Mouse (Mus musculus): ENCODE results near the gene Rere. TPM values are rescaled to one million over a fixed set of nuclear protein-coding genes. Genes with fewer than 3 reads are reported as not detected.

Gene Rere
- total and polyA plus RNA-seq, 3 experiments = 3.1 to 36.5 (median 8.7) TPM

DNA sequence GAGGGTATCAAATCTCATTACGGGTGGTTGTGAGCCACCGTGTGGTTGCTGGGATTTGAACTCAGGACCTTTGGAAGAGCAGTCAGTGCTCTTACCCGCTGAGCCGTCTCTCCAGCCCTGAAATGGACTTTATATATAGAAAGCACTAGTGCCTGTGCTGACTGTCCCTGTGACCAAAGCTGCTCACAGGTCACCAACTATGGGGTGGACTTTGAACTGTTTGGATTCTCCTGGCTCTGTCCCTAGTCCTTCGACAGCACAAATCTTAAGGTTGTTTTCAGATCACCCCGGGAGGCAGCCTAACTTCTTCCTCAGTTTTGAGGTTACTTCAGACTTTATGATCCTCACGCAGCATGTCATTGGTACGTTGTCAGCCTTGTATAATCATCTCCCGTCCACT is 267.9 kb downstream of the Rere start:
- no peak for TF ChIP-seq JUN (IDR thresholded peaks at IDR 0.05; ENCODE audit: insufficient read depth, low read depth, low read length)
- TF ChIP-seq UBTF (IDR thresholded peaks at IDR 0.05; ENCODE audit: low read depth, low read length) = no peak
- TF ChIP-seq TBP (conservative IDR thresholded peaks at IDR 0.05; ENCODE audit: low read depth, low read length) = no peak
- no peak for TF ChIP-seq POLR2A (IDR thresholded peaks at IDR 0.05; ENCODE audit: low read depth, low read length)
- no peak for TF ChIP-seq SIN3A (IDR thresholded peaks at IDR 0.05; ENCODE audit: low read length)
- TF ChIP-seq PAX5 (IDR thresholded peaks at IDR 0.05; ENCODE audit: low read length) = no peak
- TF ChIP-seq MAX (IDR thresholded peaks at IDR 0.05; ENCODE audit: low read length) = no peak
- no peak for TF ChIP-seq USF2 (conservative IDR thresholded peaks at IDR 0.05; ENCODE audit: low read depth, low read length)
- no peak for TF ChIP-seq ZMIZ1 (IDR thresholded peaks at IDR 0.05; ENCODE audit: low read depth, low read length)
- no peak for TF ChIP-seq E2F4 (IDR thresholded peaks at IDR 0.05; ENCODE audit: insufficient replicate concordance, low read depth, low read length)
- no peak for TF ChIP-seq RAD21 (IDR thresholded peaks at IDR 0.05; ENCODE audit: low read depth, low read length)
- TF ChIP-seq TCF12 (IDR thresholded peaks at IDR 0.05; ENCODE audit: low read depth, low read length) = no peak
- no peak for TF ChIP-seq GABPA (IDR thresholded peaks at IDR 0.05; ENCODE audit: insufficient replicate concordance, low read depth, low read length)
- TF ChIP-seq MAZ (IDR thresholded peaks at IDR 0.05; ENCODE audit: low read depth, low read length) = no peak
- no peak for TF ChIP-seq ZNF384 (IDR thresholded peaks at IDR 0.05; ENCODE audit: low read depth, low read length)
- dilution Hi-C loops (cut with MboI; ENCODE audit: extremely low pct_ligation_motif_present, extremely low pct_unique_long_range_greater_than_20kb, low sequenced_read_pairs) = no loop called here

DNA sequence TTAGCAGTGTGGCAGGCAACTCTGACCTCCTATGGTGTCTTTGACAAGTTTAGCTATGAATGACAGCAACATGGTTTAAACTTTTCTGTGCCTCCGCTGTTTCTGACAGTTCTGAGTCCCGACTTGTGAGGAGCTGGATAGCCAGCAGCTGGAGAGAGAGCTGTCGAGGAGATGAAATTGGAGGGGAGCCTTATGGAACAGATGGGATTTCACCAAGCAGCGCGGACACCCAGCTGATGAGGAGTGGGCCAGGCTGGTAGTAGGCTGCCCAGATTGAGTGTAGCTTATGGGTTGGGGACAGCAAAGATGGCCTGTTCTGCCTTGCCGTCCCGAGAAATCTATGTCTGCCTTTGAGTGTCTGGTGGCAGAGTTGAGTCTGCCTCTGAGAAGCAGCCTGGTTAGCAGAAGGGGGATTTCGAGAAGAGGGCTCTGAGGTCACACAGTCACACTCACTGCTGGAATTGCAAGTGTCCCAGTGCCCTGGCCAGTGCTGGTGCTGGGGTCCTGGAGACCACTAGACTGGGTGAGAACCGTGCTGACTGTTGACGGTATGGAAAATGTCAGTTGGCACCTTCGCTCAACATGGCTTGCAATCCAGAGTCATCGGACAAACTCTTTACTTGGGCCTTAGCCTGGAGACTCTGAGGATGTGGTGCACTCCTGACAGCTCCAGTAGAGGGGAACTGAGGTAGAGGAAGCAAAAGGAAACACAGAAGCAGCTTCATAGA is 268.7 kb downstream of the Rere start:
- H3K4me2 ChIP-seq (ENCODE audit: insufficient read depth, low read depth, poor library complexity, severe bottlenecking) = no peak overlapping the region
- dilution Hi-C loops (cut with MboI; ENCODE audit: extremely low pct_ligation_motif_present, extremely low pct_unique_long_range_greater_than_20kb, low sequenced_read_pairs) (no loop called here), in situ Hi-C loops (cut with MboI; ENCODE audit: low pct_ligation_motif_present, low pct_unique_long_range_greater_than_20kb, low sequenced_read_pairs) (no loop called here)
- H3K27me3 ChIP-seq (replicated peaks) = no peaks in the 10 kb centered on the region
- H3K9ac ChIP-seq (ENCODE audit: insufficient read depth, low read depth) = no peak overlapping the region
- peaks cover 13 to 69% of the 10 kb centered on the region in 2 experiments for H3K36me3 ChIP-seq (replicated peaks in 1 of 2; ENCODE audit: control insufficient read depth in 1 of 2, insufficient read depth in 1 of 2, low read length in 1 of 2)
- H3K27ac ChIP-seq (ENCODE audit: insufficient read depth, low read depth) = no peak overlapping the region
- no peak overlapping the region for H3K4me3 ChIP-seq (replicated peaks in 1 of 3; ENCODE audit: low read depth in 2 of 3, low read length in 2 of 3, poor library complexity in 1 of 3)
- H3K4me1 ChIP-seq (ENCODE audit: control insufficient read depth in 1 of 2, insufficient read depth in 2 of 2) = peaks cover 2 to 40% of the 10 kb centered on the region in 2 experiments; a peak in 3 of 4 replicates
- TF ChIP-seq TBP (conservative IDR thresholded peaks at IDR 0.05; ENCODE audit: low read depth, low read length) (no peak), NELFE (IDR thresholded peaks at IDR 0.05; ENCODE audit: low read depth, low read length) (no peak), MAFK (IDR thresholded peaks at IDR 0.05; ENCODE audit: insufficient replicate concordance, low read length) (no peak), IRF4 (IDR thresholded peaks at IDR 0.05; ENCODE audit: low read depth, low read length) (no peak), ELF1 (IDR thresholded peaks at IDR 0.05; ENCODE audit: low read depth, low read length) (no peak), MAZ (IDR thresholded peaks at IDR 0.05; ENCODE audit: low read depth, low read length) (no peak), ZKSCAN1 (IDR thresholded peaks at IDR 0.05; ENCODE audit: borderline replicate concordance, low read depth, low read length) (no peak), PAX5 (IDR thresholded peaks at IDR 0.05; ENCODE audit: low read length) (no peak), KAT2A (IDR thresholded peaks at IDR 0.05; ENCODE audit: insufficient replicate concordance, low read length) (no peak), CHD2 (IDR thresholded peaks at IDR 0.05; ENCODE audit: low read length) (no peak), CTCF (conservative IDR thresholded peaks at IDR 0.05 in 1 of 2, IDR thresholded peaks at IDR 0.05 in 1 of 2; ENCODE audit: low read depth in 2 of 2, low read length in 2 of 2) (no peak), ZC3H11A (IDR thresholded peaks at IDR 0.05; ENCODE audit: low read depth, low read length) (no peak), JUN (IDR thresholded peaks at IDR 0.05; ENCODE audit: insufficient read depth, low read depth, low read length) (no peak), USF2 (conservative IDR thresholded peaks at IDR 0.05; ENCODE audit: low read depth, low read length) (no peak), TCF12 (IDR thresholded peaks at IDR 0.05; ENCODE audit: low read depth, low read length) (no peak), BHLHE40 (IDR thresholded peaks at IDR 0.05; ENCODE audit: low read depth, low read length) (no peak), RCOR1 (conservative IDR thresholded peaks at IDR 0.05; ENCODE audit: low read depth, low read length) (no peak), MXI1 (IDR thresholded peaks at IDR 0.05; ENCODE audit: low read depth, low read length) (no peak)
- no peak for DNase-seq (ENCODE audit: extremely low read depth)
- H3K9me3 ChIP-seq (replicated peaks; ENCODE audit: low read length) = peaks cover 4% of the 10 kb centered on the region
- no peaks in the 10 kb centered on the region for H3K79me2 ChIP-seq (replicated peaks; ENCODE audit: control insufficient read depth, extremely low read depth, insufficient read depth, poor library complexity, severe bottlenecking)

More for the DNA sequence above, 267.9 kb downstream of the Rere start:
- peaks cover 4% of the 10 kb centered on the region for H3K9me3 ChIP-seq (replicated peaks; ENCODE audit: low read length)
- peaks cover 3 to 46% of the 10 kb centered on the region in 2 experiments; a peak in 3 of 4 replicates for H3K4me1 ChIP-seq (ENCODE audit: control insufficient read depth in 1 of 2, insufficient read depth in 2 of 2)
- DNase-seq (ENCODE audit: extremely low read depth) = no peak
- H3K79me2 ChIP-seq (replicated peaks; ENCODE audit: control insufficient read depth, extremely low read depth, insufficient read depth, poor library complexity, severe bottlenecking) = no peaks in the 10 kb centered on the region
- H3K4me3 ChIP-seq (replicated peaks in 1 of 3; ENCODE audit: low read depth in 2 of 3, low read length in 2 of 3, poor library complexity in 1 of 3) = no peak overlapping the region
- no peak overlapping the region for H3K27ac ChIP-seq (ENCODE audit: insufficient read depth, low read depth)
- H3K9ac ChIP-seq (ENCODE audit: insufficient read depth, low read depth) = no peak overlapping the region
- H3K4me2 ChIP-seq (ENCODE audit: insufficient read depth, low read depth, poor library complexity, severe bottlenecking) = no peak overlapping the region
- H3K27me3 ChIP-seq (replicated peaks) = no peaks in the 10 kb centered on the region
- H3K36me3 ChIP-seq (replicated peaks in 1 of 2; ENCODE audit: control insufficient read depth in 1 of 2, insufficient read depth in 1 of 2, low read length in 1 of 2) = peaks cover 13 to 64% of the 10 kb centered on the region in 2 experiments
- in situ Hi-C loops (cut with MboI; ENCODE audit: low pct_ligation_motif_present, low pct_unique_long_range_greater_than_20kb, low sequenced_read_pairs) = no loop called here

All from CH12.LX (cell line).